16 mouse cellular contexts compared by ENCODE assay signal in genomic region chr16:89890515-89891189, GRCm38 (mm10).
A peak's percentile ranks its signal among the peaks of the same experiment; 100 is the strongest.
DNase-seq lines count a peak whose midpoint lies in the region; ATAC-seq lines count a peak whose summit lies in the region.
"Had no signal": no experiment of that assay in that cellular context is flagged by ENCODE, and none has a peak within 500 bp of the region (broad histone marks: within the 10 kb centered on the region; RNA-seq: fewer than 3 reads in every experiment).

No protein-coding gene starts in this region.

- WGBS in hindbrain, embryonic 16.5 days = 60% methylated on average over 17 of the region's 17 CpGs
- 63% methylated on average over 17 of the region's 17 CpGs for WGBS in hindbrain, embryonic 14.5 days

- H3K36me3 ChIP-seq in hindbrain, embryonic 16.5 days (ENCODE audit: control insufficient read depth, insufficient read depth, low read length) = no peaks in the 10 kb centered on the region
- H3K36me3 ChIP-seq in hindbrain, embryonic 14.5 days (replicated peaks; ENCODE audit: control insufficient read depth, insufficient read depth) = no peaks in the 10 kb centered on the region
- H3K36me3 ChIP-seq: midbrain, embryonic 12.5 days; neural tube, embryonic 12.5 days had no signal

- H3K27ac ChIP-seq in hindbrain, embryonic 16.5 days (ENCODE audit: low read depth, low read length) = no peak overlapping the region
- H3K27ac ChIP-seq in hindbrain, embryonic 14.5 days = no peak overlapping the region
- H3K27ac ChIP-seq: gastrocnemius, adult 2 months; heart, adult 2 months; midbrain, embryonic 12.5 days; neural tube, embryonic 12.5 days had no signal

- H3K27me3 ChIP-seq in hindbrain, embryonic 16.5 days (replicated peaks; ENCODE audit: control insufficient read depth, insufficient read depth, low read length) = no peaks in the 10 kb centered on the region
- no peaks in the 10 kb centered on the region for H3K27me3 ChIP-seq in hindbrain, embryonic 14.5 days (ENCODE audit: control insufficient read depth, insufficient read depth, low read length)
- H3K27me3 ChIP-seq: midbrain, embryonic 12.5 days; neural tube, embryonic 12.5 days had no signal

- ATAC-seq in hindbrain, embryonic 16.5 days = peak; percentile 22; the same call in 1 of the 2 replicates
- ATAC-seq in hindbrain, embryonic 14.5 days (ENCODE audit: low FRiP score) = no peak
- ATAC-seq: lung, postnatal 0 days had no signal

- peak; percentile 59 for DNase-seq in cerebellum, adult 9-10 months
- DNase-seq in cerebellum, postnatal 4 days (ENCODE audit: low spot score in 2 of 2) = no peak
- no peak for DNase-seq in hindbrain, embryonic 14.5 days (ENCODE audit: low spot score)
- DNase-seq in right cerebral cortex, adult 18-20 months = peak; percentile 42
- DNase-seq in right cerebral cortex, postnatal 36 days (ENCODE audit: low spot score in 2 of 2) = no peak
- DNase-seq in ovary, postnatal 14 days (ENCODE audit: low spot score) = no peak
- DNase-seq in kidney, postnatal 4 days = no peak
- DNase-seq: adrenal gland, adult 8-10 months; gastrocnemius, adult 2 months; heart, adult 2 months; kidney, adult 8-10 months had no signal

- no peak overlapping the region for H3K9ac ChIP-seq in hindbrain, embryonic 16.5 days (ENCODE audit: low read depth, low read length)
- no peak overlapping the region for H3K9ac ChIP-seq in hindbrain, embryonic 14.5 days
- H3K9ac ChIP-seq: midbrain, embryonic 12.5 days; neural tube, embryonic 12.5 days had no signal

- H3K4me2 ChIP-seq in hindbrain, embryonic 16.5 days (ENCODE audit: low read length) = no peak overlapping the region
- no peak overlapping the region for H3K4me2 ChIP-seq in hindbrain, embryonic 14.5 days (replicated peaks)
- H3K4me2 ChIP-seq: midbrain, embryonic 12.5 days; neural tube, embryonic 12.5 days had no signal

- H3K9me3 ChIP-seq in hindbrain, embryonic 16.5 days (ENCODE audit: control insufficient read depth, low read length) = no peaks in the 10 kb centered on the region
- no peaks in the 10 kb centered on the region for H3K9me3 ChIP-seq in hindbrain, embryonic 14.5 days (ENCODE audit: control insufficient read depth, low read length)
- H3K9me3 ChIP-seq: midbrain, embryonic 12.5 days had no signal

- H3K4me1 ChIP-seq in hindbrain, embryonic 16.5 days (ENCODE audit: control insufficient read depth, insufficient read depth, low read depth, low read length) = peaks cover 10% of the 10 kb centered on the region
- H3K4me1 ChIP-seq in hindbrain, embryonic 14.5 days (replicated peaks; ENCODE audit: control insufficient read depth, insufficient read depth, low read length) = peaks cover 15% of the 10 kb centered on the region

- H3K4me3 ChIP-seq in hindbrain, embryonic 16.5 days (ENCODE audit: low read length) = no peak overlapping the region
- no peak overlapping the region for H3K4me3 ChIP-seq in hindbrain, embryonic 14.5 days (replicated peaks; ENCODE audit: low read length)
- H3K4me3 ChIP-seq: erythroblast, embryonic 14.5 days; gastrocnemius, adult 2 months; heart, adult 2 months; midbrain, embryonic 12.5 days; neural tube, embryonic 12.5 days had no signal

Comparison
In these comparisons a context has a peak if more than half of its experiments do, and no peak if none do; other contexts are left out.
1. DNase-seq: peak in cerebellum, adult 9-10 months (single experiment) and right cerebral cortex, adult 18-20 months (single experiment); none in cerebellum, postnatal 4 days (0 of 2), hindbrain, embryonic 14.5 days (single experiment), right cerebral cortex, postnatal 36 days (0 of 2), ovary, postnatal 14 days (single experiment) and kidney, postnatal 4 days (0 of 2).